ENCODE assay signal across 8 mouse cellular contexts in genomic region chr12:51844771-51845256, GRCm38 (mm10). TPM values are rescaled to one million over a fixed set of nuclear protein-coding genes. Genes with fewer than 3 reads are reported as not detected.
DNase-seq lines count a peak whose midpoint lies in the region; ATAC-seq lines count a peak whose summit lies in the region.

No protein-coding gene starts in this region.

- intact Hi-C loops in gastrocnemius, postnatal 14 days (cut with DNase I; ENCODE audit: low total_unique reads): no loop called here
- intact Hi-C loops in left cerebral cortex, postnatal 10 days (cut with DNase I): no loop called here

- DNase-seq in adipocyte (ENCODE audit: low spot score): peak; percentile 95
- peak; percentile 97 for DNase-seq in embryo, embryonic 10.5 days (ENCODE audit: low spot score)
- peak; percentile 87 for DNase-seq in gastrocnemius, postnatal 14 days
- DNase-seq in left cerebral cortex, postnatal 10 days (ENCODE audit: extremely low spot score in 1 of 2, low spot score in 2 of 2): peak; percentile 84 to 91
- DNase-seq in right cerebral cortex, postnatal 25 days: peak; percentile 78
- peak; percentile 84 to 90 for DNase-seq in urinary bladder, postnatal 4 days (ENCODE audit: low spot score in 2 of 2)

- ATAC-seq in inflammation-experienced regulatory T-cells, adult 6 months: peak; percentile 87
- peak; percentile 96 for ATAC-seq in megakaryocyte-erythroid progenitor cell, adult 5-6 weeks (replicated peaks; ENCODE audit: low FRiP score, low TSS enrichment, poor library complexity, severe bottlenecking)

RNA-seq across cellular contexts. Expression of gene Hectd1, which starts 15.5 kb away (rescaled TPM):
- total RNA-seq in gastrocnemius, postnatal 14 days (2021): 10 to 100 TPM; 79.2 to 97.2 TPM
- 10 to 100 TPM; 58.9 to 78.1 (median 63.5) TPM for polyA plus RNA-seq in inflammation-experienced regulatory T-cells, adult 6 months (2017; shearing (Covaris generic))
- total RNA-seq in left cerebral cortex, postnatal 10 days (2021): 10 to 100 TPM; 89.9 to 90.7 TPM
- 87.4 and 132 TPM in 2 replicates for total RNA-seq in megakaryocyte-erythroid progenitor cell, adult 5-6 weeks (2014; fragmentation: Nextera tagmentation)
- total RNA-seq in megakaryocyte-erythroid progenitor cell, adult 5-6 weeks (2017): 186 and 187 TPM in 2 replicates

Comparison
In these comparisons a context has a peak if more than half of its experiments do, and no peak if none do; other contexts are left out.
1. Peak in every context shown above with its lines: DNase-seq and ATAC-seq.